Mouse (Mus musculus) CH12.LX (cell line): ENCODE results near the gene Ulk4. TPM values are rescaled to one million over a fixed set of nuclear protein-coding genes. Genes with fewer than 3 reads are reported as not detected.

Experiments used
- DNase-seq: peaks from one replicate; pipeline ENCODE4 v3.0.0-alpha.2; 2013; ENCODE audit errors: extremely low read depth
- H3K27ac ChIP-seq: 2 replicates; pipeline ENCODE4 v1.5.1; 2012; ENCODE audit warnings: low read depth, mild to moderate bottlenecking, control low read depth, moderate library complexity; ENCODE audit not compliant: insufficient read depth
- H3K27me3 ChIP-seq: replicated peaks from 2 replicates; pipeline ENCODE3; 2012; ENCODE audit warnings: inconsistent platforms
- H3K36me3 ChIP-seq, 2 experiments: replicated peaks in 1 of 2; 2 replicates each; pipeline versions ENCODE3 to v1.6.1; 2012; ENCODE audit warnings: inconsistent platforms in 1 of 2, low read length in 1 of 2, mild to moderate bottlenecking in 1 of 2, mixed read lengths in 1 of 2, moderate library complexity in 1 of 2; ENCODE audit not compliant: control insufficient read depth in 1 of 2, insufficient read depth in 1 of 2
- H3K4me1 ChIP-seq, 2 experiments: 2 replicates each; pipeline ENCODE4 v1.6.1; 2012; ENCODE audit warnings: inconsistent platforms in 1 of 2, moderate library complexity in 1 of 2; ENCODE audit not compliant: insufficient read depth in 2 of 2, control insufficient read depth in 1 of 2
- H3K4me2 ChIP-seq: 2 replicates; pipeline ENCODE4 v1.6.1; 2012; ENCODE audit warnings: low read depth, mild to moderate bottlenecking, control low read depth; ENCODE audit not compliant: poor library complexity, insufficient read depth, severe bottlenecking
- H3K4me3 ChIP-seq, 3 experiments: fragments of 150-350 bp in 1 of 3; sonication (generic) in 1 of 3; replicated peaks in 1 of 3; 2 replicates each; pipeline versions ENCODE3 to v1.5.1; 2011 to 2012; ENCODE audit warnings: low read depth in 2 of 3, low read length in 2 of 3, mild to moderate bottlenecking in 2 of 3, moderate library complexity in 2 of 3, control low read depth in 1 of 3, improper control_type of control experiment in 1 of 3, inconsistent platforms in 1 of 3, mixed read lengths in 1 of 3; ENCODE audit not compliant: poor library complexity in 1 of 3
- H3K79me2 ChIP-seq: replicated peaks from 2 replicates; pipeline ENCODE4 v1.6.1; 2012; ENCODE audit warnings: mild to moderate bottlenecking, moderate library complexity; ENCODE audit not compliant: control insufficient read depth, poor library complexity, insufficient read depth, severe bottlenecking; ENCODE audit errors: extremely low read depth
- H3K9ac ChIP-seq: 2 replicates; pipeline ENCODE4 v1.6.1; 2012; ENCODE audit warnings: low read depth, mild to moderate bottlenecking, control low read depth, moderate library complexity; ENCODE audit not compliant: insufficient read depth
- H3K9me3 ChIP-seq: replicated peaks from 2 replicates; pipeline ENCODE3; 2012; ENCODE audit warnings: low read length, inconsistent platforms, mixed read lengths
- CHD2 ChIP-seq: IDR thresholded peaks from 2 replicates; pipeline ENCODE4 v1.6.1; 2011; ENCODE audit warnings: low read length, improper control_type of control experiment
- ELF1 ChIP-seq: IDR thresholded peaks from 2 replicates; pipeline ENCODE4 v1.6.1; 2014; ENCODE audit warnings: low read depth, mild to moderate bottlenecking, inconsistent platforms, low read length, improper control_type of control experiment
- EP300 ChIP-seq: IDR thresholded peaks from 2 replicates; pipeline ENCODE4 v1.6.1; 2011; ENCODE audit warnings: low read length, improper control_type of control experiment
- ETS1 ChIP-seq: conservative IDR thresholded peaks from 2 replicates; pipeline ENCODE4 v1.6.1; 2012; ENCODE audit warnings: low read depth, mild to moderate bottlenecking, inconsistent platforms, low read length, improper control_type of control experiment, moderate library complexity
- HCFC1 ChIP-seq: IDR thresholded peaks from 2 replicates; pipeline ENCODE4 v1.6.1; 2012; ENCODE audit warnings: low read depth, mild to moderate bottlenecking, inconsistent platforms, low read length, improper control_type of control experiment
- JUN ChIP-seq: IDR thresholded peaks from 2 replicates; pipeline ENCODE4 v1.6.1; 2011; ENCODE audit warnings: low read depth, mild to moderate bottlenecking, low read length, improper control_type of control experiment, moderate library complexity; ENCODE audit not compliant: insufficient read depth
- JUND ChIP-seq: conservative IDR thresholded peaks from 2 replicates; pipeline ENCODE4 v1.6.1; 2011; ENCODE audit warnings: low read depth, low read length, improper control_type of control experiment
- KAT2A ChIP-seq: IDR thresholded peaks from 2 replicates; pipeline ENCODE4 v1.6.1; 2012; ENCODE audit warnings: low read length, improper control_type of control experiment, inconsistent platforms; ENCODE audit not compliant: insufficient replicate concordance
- MAX ChIP-seq: IDR thresholded peaks from 2 replicates; pipeline ENCODE4 v1.6.1; 2011; ENCODE audit warnings: low read length, improper control_type of control experiment
- MAZ ChIP-seq: IDR thresholded peaks from 2 replicates; pipeline ENCODE4 v1.6.1; 2012; ENCODE audit warnings: low read depth, mild to moderate bottlenecking, inconsistent platforms, low read length, improper control_type of control experiment, moderate library complexity
- MEF2A ChIP-seq: IDR thresholded peaks from 2 replicates; pipeline ENCODE4 v1.6.1; 2014; ENCODE audit warnings: low read depth, mild to moderate bottlenecking, inconsistent platforms, low read length, improper control_type of control experiment, borderline replicate concordance
- NELFE ChIP-seq: IDR thresholded peaks from 2 replicates; pipeline ENCODE4 v1.6.1; 2011; ENCODE audit warnings: low read depth, low read length, improper control_type of control experiment
- POLR2AphosphoS2 ChIP-seq: IDR thresholded peaks from 2 replicates; pipeline ENCODE4 v1.6.1; 2011; ENCODE audit warnings: low read depth, low read length, improper control_type of control experiment
- RAD21 ChIP-seq: IDR thresholded peaks from 2 replicates; pipeline ENCODE4 v1.6.1; 2011; ENCODE audit warnings: low read depth, mild to moderate bottlenecking, low read length, improper control_type of control experiment, moderate library complexity
- TBP ChIP-seq: conservative IDR thresholded peaks from 2 replicates; pipeline ENCODE4 v1.6.1; 2011; ENCODE audit warnings: low read depth, low read length, improper control_type of control experiment
- USF1 ChIP-seq: IDR thresholded peaks from 2 replicates; pipeline ENCODE4 v1.6.1; 2014; ENCODE audit warnings: low read depth, mild to moderate bottlenecking, inconsistent platforms, low read length, improper control_type of control experiment
- USF2 ChIP-seq: conservative IDR thresholded peaks from 2 replicates; pipeline ENCODE4 v1.6.1; 2011; ENCODE audit warnings: low read depth, low read length, improper control_type of control experiment
- ZMIZ1 ChIP-seq: IDR thresholded peaks from 2 replicates; pipeline ENCODE4 v1.6.1; 2012; ENCODE audit warnings: low read depth, mild to moderate bottlenecking, inconsistent platforms, low read length, improper control_type of control experiment
- dilution Hi-C: fragments of 300-500 bp; cut with MboI; formaldehyde crosslinking; loops from 2 replicates; pipeline ENCODE4 v1.14.3; 2020; ENCODE audit warnings: low sequenced_read_pairs; ENCODE audit not compliant: extremely low pct_unique_long_range_greater_than_20kb, extremely low pct_ligation_motif_present
- in situ Hi-C: fragments of 300-500 bp; cut with MboI; formaldehyde crosslinking; loops from 3 replicates; pipeline ENCODE4 v1.14.3; 2019; ENCODE audit warnings: low sequenced_read_pairs, low pct_ligation_motif_present, low pct_unique_long_range_greater_than_20kb, mixed read lengths
- polyA plus RNA-seq: library from polyadenylated mRNA; unstranded; fragments of >175 nt; gene quantifications from 2 replicates; pipeline ENCODE4 v1.2.1, GENCODE M21; 2012; ENCODE audit warnings: low read depth; ENCODE audit not compliant: insufficient read length
- total RNA-seq, 2 experiments: library from RNA; depleted of rRNA; stranded (reverse); fragments of 300-350 nt in 1 of 2; fragments of >200 nt in 1 of 2; gene quantifications; 2 replicates each; pipeline ENCODE4 v1.2.3; 2012 to 2014

The Ulk4 gene
- total and polyA plus RNA-seq, 3 experiments: 1.6 to 25.8 (median 18.5) TPM

DNA sequence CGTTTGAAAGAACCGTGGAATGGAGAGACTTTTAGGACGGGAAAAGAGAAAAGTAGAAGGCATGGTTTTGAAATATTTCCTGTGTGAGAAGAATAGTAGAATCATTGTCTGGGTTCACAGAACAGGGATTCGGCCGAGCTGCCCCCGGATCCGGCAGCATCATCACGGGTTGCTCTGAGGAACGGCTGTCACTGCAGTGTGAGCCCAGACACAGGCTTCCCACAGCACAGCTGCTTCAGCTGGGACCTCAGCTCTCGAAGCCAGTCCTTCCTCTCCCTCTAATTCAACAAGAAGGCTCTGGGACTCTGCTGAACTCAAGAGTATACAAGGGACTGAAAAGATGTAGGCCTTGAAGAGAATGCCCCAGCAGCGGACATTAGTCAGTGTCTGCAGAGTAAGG, 278.3 kb downstream of the Ulk4 start:
- H3K27me3 ChIP-seq: no peaks in the 10 kb centered on the region
- H3K9ac ChIP-seq: no peak overlapping the region
- no peaks in the 10 kb centered on the region for H3K79me2 ChIP-seq
- H3K36me3 ChIP-seq: no peaks in the 10 kb centered on the region
- DNase-seq: no peak
- dilution Hi-C loops: no loop called here
- TF ChIP-seq JUN: no peak
- no peak for TF ChIP-seq MEF2A
- no peak for TF ChIP-seq JUND
- TF ChIP-seq ETS1: no peak
- no peak for TF ChIP-seq HCFC1
- no peak for TF ChIP-seq USF2
- no peak for TF ChIP-seq ZMIZ1
- no peak for TF ChIP-seq RAD21
- no peak for TF ChIP-seq NELFE
- no peak for TF ChIP-seq KAT2A
- no peak for TF ChIP-seq POLR2AphosphoS2
- TF ChIP-seq USF1: no peak
- no peak overlapping the region for H3K27ac ChIP-seq
- H3K4me2 ChIP-seq: no peak overlapping the region
- no peak overlapping the region for H3K4me3 ChIP-seq
- in situ Hi-C loops: no loop called here
- peaks cover 7 to 39% of the 10 kb centered on the region in 2 experiments for H3K4me1 ChIP-seq
- no peaks in the 10 kb centered on the region for H3K9me3 ChIP-seq

DNA sequence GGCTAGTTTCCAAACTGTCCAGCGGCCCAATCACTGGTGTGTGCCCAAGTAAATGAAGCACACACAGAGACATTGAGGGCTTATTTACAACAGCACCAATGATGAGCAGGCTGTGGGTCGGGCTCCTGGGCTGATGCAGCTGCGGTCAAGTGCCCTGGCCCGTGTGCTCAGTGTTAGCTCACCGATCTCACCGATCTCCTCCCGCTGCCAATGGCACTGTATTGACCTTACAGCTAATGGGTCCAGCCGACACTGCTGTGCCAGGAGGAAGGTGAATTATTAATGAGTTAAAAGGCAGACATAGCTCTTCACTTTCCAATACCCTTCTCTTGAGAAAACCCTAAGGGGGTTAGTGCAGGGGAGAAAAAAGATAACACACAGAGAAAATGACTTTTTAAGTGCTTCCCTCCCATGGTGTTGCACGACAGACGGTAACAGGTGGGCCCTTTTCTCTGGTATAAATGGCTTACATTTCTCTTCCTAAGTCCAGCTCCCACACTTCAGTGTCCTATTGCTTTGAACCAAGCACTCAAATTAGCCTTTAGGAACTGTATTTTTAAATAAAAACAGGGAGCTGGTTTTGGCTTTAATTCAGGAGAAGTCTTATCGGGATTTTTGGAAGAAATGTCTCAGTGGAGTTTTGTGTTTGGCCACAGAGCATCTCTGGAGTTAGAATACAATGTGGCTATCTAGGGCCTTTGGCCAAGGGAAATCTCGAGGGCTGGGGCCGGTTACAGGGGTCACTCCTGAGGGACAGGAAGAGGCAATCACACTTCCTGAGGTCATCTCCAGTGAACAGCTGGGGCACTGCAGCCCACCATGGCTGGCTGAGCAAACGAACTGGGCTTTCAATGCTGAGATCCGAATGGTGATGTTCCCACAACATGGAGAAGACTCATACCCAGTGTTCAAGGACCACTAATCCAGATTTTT, 282.5 kb downstream of the Ulk4 start:
- dilution Hi-C loops: no loop called here
- no peak overlapping the region for H3K9ac ChIP-seq

More for the DNA sequence above, 282.5 kb downstream of the Ulk4 start:
- Histone ChIP-seq H3K4me3 (no peak overlapping the region), H3K4me1 (peaks cover 14 to 42% of the 10 kb centered on the region in 2 experiments), H3K79me2 (no peaks in the 10 kb centered on the region), H3K9me3 (no peaks in the 10 kb centered on the region), H3K27ac (no peak overlapping the region), H3K4me2 (no peak overlapping the region), H3K27me3 (no peaks in the 10 kb centered on the region), H3K36me3 (no peaks in the 10 kb centered on the region)
- no peak for DNase-seq
- in situ Hi-C loops: no loop called here
- TF ChIP-seq MAZ (no peak), TBP (no peak), ELF1 (no peak), JUND (no peak), POLR2AphosphoS2 (no peak), CHD2 (no peak), RAD21 (no peak), ETS1 (no peak), MAX (no peak), JUN (no peak), EP300 (no peak)
